Mouse (Mus musculus) embryonic fibroblast, embryonic 13.5 days (primary cell): ENCODE results near the gene Ppfibp1. TPM values are rescaled to one million over a fixed set of nuclear protein-coding genes. Genes with fewer than 3 reads are reported as not detected.

Experiments
- H3K27ac ChIP-seq: 2 replicates; pipeline ENCODE4 v1.5.1; 2012; ENCODE audit warnings: low read length, control low read depth, inconsistent platforms; ENCODE audit not compliant: insufficient read depth
- H3K4me1 ChIP-seq: 2 replicates; pipeline ENCODE4 v1.6.1; 2011; ENCODE audit warnings: low read length; ENCODE audit not compliant: control insufficient read depth, insufficient read depth
- H3K4me3 ChIP-seq: 2 replicates; pipeline ENCODE4 v1.5.1; 2011; ENCODE audit warnings: mild to moderate bottlenecking, control low read depth, low read length; ENCODE audit not compliant: insufficient read depth
- CTCF ChIP-seq: IDR thresholded peaks from 2 replicates; pipeline ENCODE4 v1.5.1; 2011; ENCODE audit warnings: mild to moderate bottlenecking, control low read depth, low read length, moderate library complexity, borderline replicate concordance; ENCODE audit not compliant: insufficient read depth
- POLR2A ChIP-seq: IDR thresholded peaks from 2 replicates; pipeline ENCODE4 v1.6.1; 2011; ENCODE audit warnings: low read depth, mild to moderate bottlenecking, control low read depth, low read length, moderate library complexity
- polyA plus RNA-seq: library from polyadenylated mRNA; stranded (reverse); fragments of >200 nt; gene quantifications from 2 replicates; pipeline ENCODE4 v1.2.4, GENCODE M21; 2011; ENCODE audit warnings: low read depth; ENCODE audit not compliant: missing spikeins, insufficient read length

The Ppfibp1 gene
- polyA plus RNA-seq, 1 experiment: 196 TPM

DNA sequence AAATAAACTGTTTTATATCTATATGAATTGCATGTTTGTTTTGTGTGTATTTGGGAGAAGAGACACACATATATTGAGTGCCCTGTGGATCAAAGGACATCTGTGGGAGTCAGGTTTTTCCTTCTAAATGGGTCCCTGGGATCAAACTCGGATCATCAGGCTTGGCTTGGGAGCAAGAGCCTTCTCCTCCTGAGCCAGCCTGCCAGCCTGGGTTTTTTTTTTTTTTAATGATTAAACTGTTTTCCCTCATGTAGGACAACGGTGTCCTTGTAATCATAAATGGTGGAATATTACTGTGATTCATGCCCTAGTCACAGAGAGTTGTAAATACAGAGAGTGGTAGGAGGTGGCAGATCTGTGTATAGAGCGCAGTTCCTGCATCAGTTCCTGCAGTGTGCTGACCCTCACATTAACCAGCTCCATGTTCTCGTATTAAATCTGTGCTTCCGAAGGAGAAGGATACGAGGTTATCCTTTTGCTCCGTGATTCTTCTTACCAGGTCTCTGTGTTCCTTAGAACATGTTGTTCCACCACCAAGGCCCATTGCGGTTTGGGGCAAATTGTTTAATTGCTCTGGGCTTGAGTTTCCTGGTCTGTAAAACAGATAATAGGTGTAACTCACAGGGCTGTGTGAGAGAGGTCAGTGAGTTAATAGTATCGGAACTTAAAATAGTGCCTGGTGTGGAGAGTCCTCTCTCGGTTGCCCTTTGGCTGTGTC, 176.1 kb downstream of the Ppfibp1 start:
- TF ChIP-seq POLR2A: no peak
- TF ChIP-seq CTCF: no peak
- Histone ChIP-seq H3K27ac (no peak overlapping the region), H3K4me3 (no peak overlapping the region), H3K4me1 (no peaks in the 10 kb centered on the region)

DNA sequence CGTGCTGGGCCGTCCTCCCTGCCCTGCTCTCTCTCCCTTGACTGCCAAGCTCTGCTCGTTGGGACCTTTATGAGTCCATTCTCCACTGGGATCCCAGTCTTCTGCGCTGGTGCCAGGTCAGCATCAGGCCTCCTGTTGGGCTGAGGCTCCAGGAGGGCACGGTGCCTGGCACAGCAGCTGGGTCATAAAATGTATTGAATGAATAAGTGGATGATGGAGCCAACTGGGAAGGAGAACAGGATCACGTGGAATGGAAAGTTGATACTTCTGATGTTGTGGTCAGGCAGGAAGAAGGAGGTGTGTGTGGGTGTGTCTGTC, 176.6 kb downstream of the Ppfibp1 start:
- Histone ChIP-seq H3K4me1 (no peaks in the 10 kb centered on the region), H3K27ac (no peak overlapping the region), H3K4me3 (no peak overlapping the region)
- no peak for TF ChIP-seq POLR2A
- no peak for TF ChIP-seq CTCF

DNA sequence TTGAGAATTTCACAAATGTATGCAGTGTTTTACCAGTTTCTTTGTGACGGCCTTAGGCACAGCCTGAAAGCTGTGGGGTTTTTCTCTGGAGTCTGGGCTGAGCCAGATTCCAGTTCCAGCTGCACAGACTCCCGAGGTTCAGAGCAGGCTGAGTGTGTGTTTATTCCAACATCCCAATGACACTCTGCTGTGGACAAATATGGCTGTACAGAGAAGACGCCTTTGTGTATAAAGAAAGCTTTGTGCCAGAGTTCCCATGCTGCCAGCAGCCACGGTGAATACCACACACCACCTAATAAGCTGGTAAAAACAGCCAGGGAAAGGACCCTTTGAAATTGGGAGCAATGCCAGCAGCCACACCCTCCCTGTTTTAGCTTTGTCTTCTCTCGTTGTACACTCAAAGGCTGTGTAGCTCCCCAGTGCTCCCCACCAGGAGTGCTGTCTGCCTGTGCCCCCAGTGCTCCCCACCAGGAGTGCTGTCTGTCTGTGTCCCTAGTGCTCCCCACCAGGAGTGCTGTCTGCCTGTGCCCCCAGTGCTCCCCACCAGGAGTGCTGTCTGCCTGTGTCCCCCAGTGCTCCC, 187.6 kb downstream of the Ppfibp1 start:
- TF ChIP-seq POLR2A (no peak), CTCF (no peak)
- no peak overlapping the region for H3K4me3 ChIP-seq
- H3K27ac ChIP-seq: no peak overlapping the region
- H3K4me1 ChIP-seq: no peaks in the 10 kb centered on the region

DNA sequence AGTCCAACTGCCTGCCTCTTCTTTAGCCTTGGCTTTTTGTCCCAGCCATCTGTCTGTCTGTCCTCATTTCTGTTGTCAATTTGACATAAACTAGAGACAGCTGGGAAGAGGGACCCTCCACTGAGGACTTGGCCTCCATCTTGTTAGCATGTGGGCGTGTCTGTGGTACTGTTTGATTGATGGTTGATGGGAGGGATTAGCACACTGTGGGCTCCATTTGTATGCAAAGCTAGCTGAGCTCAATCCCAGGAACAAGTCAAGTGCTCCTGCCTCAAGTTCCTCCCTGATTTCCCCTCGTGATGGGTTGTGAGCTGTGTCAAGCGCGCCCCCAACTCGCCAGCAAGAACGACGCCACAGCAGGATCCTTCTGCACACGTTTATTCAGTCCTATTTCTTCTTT, 188.6 kb downstream of the Ppfibp1 start:
- Histone ChIP-seq H3K4me1 (no peaks in the 10 kb centered on the region), H3K4me3 (no peak overlapping the region), H3K27ac (no peak overlapping the region)
- TF ChIP-seq POLR2A (no peak), CTCF (no peak)

DNA sequence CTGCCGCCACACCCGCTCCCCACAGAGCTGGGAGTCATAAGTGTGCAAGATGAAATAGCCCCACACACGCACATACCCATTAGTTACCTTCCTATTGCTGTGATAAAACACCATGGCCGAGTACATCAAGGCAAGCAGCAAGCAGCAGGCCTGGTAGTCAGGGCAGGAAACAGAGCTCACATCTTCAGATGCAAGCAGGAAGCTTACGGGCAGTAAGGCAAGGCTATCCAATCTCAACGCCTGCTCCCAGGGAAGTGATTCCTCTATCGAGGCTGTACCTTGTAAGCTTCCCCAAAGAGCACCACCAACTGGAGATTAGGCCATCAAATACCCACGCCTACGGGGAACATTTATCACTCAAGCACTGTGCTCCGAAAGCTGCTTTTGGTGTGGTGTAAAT, 191.6 kb downstream of the Ppfibp1 start:
- Histone ChIP-seq H3K27ac (no peak overlapping the region), H3K4me1 (no peaks in the 10 kb centered on the region), H3K4me3 (no peak overlapping the region)
- TF ChIP-seq POLR2A (no peak), CTCF (no peak)

Other genes starting within 250 kb of the Ppfibp1 start
- gene Med21, start 245.9 kb upstream of the Ppfibp1 start, polyA plus RNA-seq: 74.6 and 82.0 TPM in 2 replicates
- gene Tm7sf3, start 245.7 kb upstream of the Ppfibp1 start, polyA plus RNA-seq: 50.5 and 61.6 TPM in 2 replicates
- 24.3 and 25.7 TPM in 2 replicates for gene Stk38l, start 163.5 kb upstream of the Ppfibp1 start, polyA plus RNA-seq
- gene Arntl2, start 92.4 kb upstream of the Ppfibp1 start, polyA plus RNA-seq: 13.7 and 14.5 TPM in 2 replicates
- not detected in 2 replicates for gene Smco2, start 38.4 kb upstream of the Ppfibp1 start, polyA plus RNA-seq
- gene 1700034J05Rik, start 65.9 kb downstream of the Ppfibp1 start, polyA plus RNA-seq: not detected in 2 replicates
- 1.5 and 2.1 TPM in 2 replicates for gene Rep15, start 144.1 kb downstream of the Ppfibp1 start, polyA plus RNA-seq
- 37.2 and 40.3 TPM in 2 replicates for gene Mrps35, start 154.3 kb downstream of the Ppfibp1 start, polyA plus RNA-seq
- gene Mansc4, start 198.5 kb downstream of the Ppfibp1 start, polyA plus RNA-seq: not detected in 2 replicates
- gene Klhl42, start 202.9 kb downstream of the Ppfibp1 start, polyA plus RNA-seq: 16.3 and 17.8 TPM in 2 replicates